Mouse (Mus musculus) hindbrain, embryonic 12.5 days (tissue): Measurements from ENCODE around the gene Ppm1l. TPM values are rescaled to one million over a fixed set of nuclear protein-coding genes. Genes with fewer than 3 reads are reported as not detected.
A peak's percentile ranks its signal among the peaks of the same experiment; 100 is the strongest.
"Not testable (repeated sequence)": the region's sequence is repeated elsewhere in the genome, so short reads cannot be mapped to it uniquely, and the experiment has no call there.

Experiments used
- ATAC-seq: fragments of 200-750 bp; cut with Nextera tagmentation; 2 replicates; pipeline ENCODE4 v1.8.0; 2017; ENCODE audit warnings: moderate TSS enrichment; ENCODE audit not compliant: low FRiP score
- H3K27ac ChIP-seq: fragments of 300-500 bp; sonication (generic); 2 replicates; pipeline ENCODE4 v1.5.1; 2016; ENCODE audit warnings: mild to moderate bottlenecking
- H3K27me3 ChIP-seq: fragments of 300-500 bp; sonication (generic); 2 replicates; pipeline ENCODE4 v1.6.1; 2016; ENCODE audit warnings: mild to moderate bottlenecking
- H3K36me3 ChIP-seq: fragments of 300-500 bp; sonication (generic); 2 replicates; pipeline ENCODE4 v1.6.1; 2016; ENCODE audit warnings: mild to moderate bottlenecking
- H3K4me1 ChIP-seq: fragments of 300-500 bp; sonication (generic); 2 replicates; pipeline ENCODE4 v1.6.1; 2016
- H3K4me2 ChIP-seq: fragments of 300-500 bp; sonication (generic); replicated peaks from 2 replicates; pipeline ENCODE4 v1.6.1; 2016; ENCODE audit warnings: mild to moderate bottlenecking
- H3K4me3 ChIP-seq: fragments of 300-500 bp; sonication (generic); 2 replicates; pipeline ENCODE4 v1.5.1; 2016; ENCODE audit warnings: mild to moderate bottlenecking
- H3K9ac ChIP-seq: fragments of 300-500 bp; sonication (generic); 2 replicates; pipeline ENCODE4 v1.6.1; 2016; ENCODE audit warnings: mild to moderate bottlenecking, moderate library complexity
- H3K9me3 ChIP-seq: fragments of 300-500 bp; sonication (generic); replicated peaks from 2 replicates; pipeline ENCODE4 v1.6.1; 2016; ENCODE audit warnings: mild to moderate bottlenecking
- WGBS: fragments of 180-500 bp; shearing (Covaris S2); methylation state at CpG from one replicate; pipeline ENCODE4 v1.1.7; 2016; 5-methylcytosine and 5-hydroxymethylcytosine counted together
- polyA plus RNA-seq: library from polyadenylated mRNA; unstranded; fragments of >200 nt; fragmentation: Nextera tagmentation; extraction: Ambion mirVana; gene quantifications from 2 replicates; pipeline ENCODE4 v1.2.1, GENCODE M21; 2016

Gene Ppm1l
- polyA plus RNA-seq, 1 experiment from 2014 or later: 23.3 TPM

DNA sequence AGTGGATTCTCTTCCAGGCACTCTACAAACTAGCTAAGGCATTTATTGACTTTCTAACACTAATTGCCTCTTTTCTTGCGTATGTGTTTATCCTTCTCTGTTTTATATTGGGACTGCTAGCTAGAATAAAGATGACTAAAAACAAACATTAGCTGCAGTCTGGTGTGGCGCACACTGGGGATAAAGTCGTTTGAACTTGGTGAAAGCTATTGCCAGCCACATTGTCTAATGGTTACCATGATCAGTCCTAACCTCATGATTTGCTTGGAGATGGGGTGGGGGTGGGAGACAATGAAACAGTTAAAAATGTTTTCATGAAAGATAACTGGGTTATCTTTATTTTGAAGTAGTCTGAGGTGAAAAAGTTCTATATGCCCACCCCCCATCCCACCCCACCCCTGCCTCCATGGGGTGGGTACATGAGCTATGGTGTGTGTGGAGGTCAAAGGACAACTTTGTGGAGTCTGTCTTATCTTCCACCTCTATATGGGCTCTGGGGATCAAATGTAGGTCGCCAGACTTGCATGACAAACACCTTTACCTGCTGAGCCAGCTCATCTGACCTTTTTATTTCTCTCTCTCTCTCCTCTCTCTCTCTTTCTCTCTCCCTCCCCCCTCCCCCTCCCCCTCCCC, 43.7 kb downstream of the Ppm1l start:
- H3K27me3 ChIP-seq: no peaks in the 10 kb centered on the region
- no peak overlapping the region for H3K4me3 ChIP-seq
- no peak overlapping the region for H3K9ac ChIP-seq
- H3K4me2 ChIP-seq: no peak overlapping the region
- ATAC-seq: no peak
- no peak overlapping the region for H3K27ac ChIP-seq
- H3K36me3 ChIP-seq: no peaks in the 10 kb centered on the region
- H3K4me1 ChIP-seq: peaks cover 5% of the 10 kb centered on the region; the same call in 1 of the 2 replicates
- 83% methylated on average over 4 of the region's 4 CpGs for WGBS
- H3K9me3 ChIP-seq: no peaks in the 10 kb centered on the region

DNA sequence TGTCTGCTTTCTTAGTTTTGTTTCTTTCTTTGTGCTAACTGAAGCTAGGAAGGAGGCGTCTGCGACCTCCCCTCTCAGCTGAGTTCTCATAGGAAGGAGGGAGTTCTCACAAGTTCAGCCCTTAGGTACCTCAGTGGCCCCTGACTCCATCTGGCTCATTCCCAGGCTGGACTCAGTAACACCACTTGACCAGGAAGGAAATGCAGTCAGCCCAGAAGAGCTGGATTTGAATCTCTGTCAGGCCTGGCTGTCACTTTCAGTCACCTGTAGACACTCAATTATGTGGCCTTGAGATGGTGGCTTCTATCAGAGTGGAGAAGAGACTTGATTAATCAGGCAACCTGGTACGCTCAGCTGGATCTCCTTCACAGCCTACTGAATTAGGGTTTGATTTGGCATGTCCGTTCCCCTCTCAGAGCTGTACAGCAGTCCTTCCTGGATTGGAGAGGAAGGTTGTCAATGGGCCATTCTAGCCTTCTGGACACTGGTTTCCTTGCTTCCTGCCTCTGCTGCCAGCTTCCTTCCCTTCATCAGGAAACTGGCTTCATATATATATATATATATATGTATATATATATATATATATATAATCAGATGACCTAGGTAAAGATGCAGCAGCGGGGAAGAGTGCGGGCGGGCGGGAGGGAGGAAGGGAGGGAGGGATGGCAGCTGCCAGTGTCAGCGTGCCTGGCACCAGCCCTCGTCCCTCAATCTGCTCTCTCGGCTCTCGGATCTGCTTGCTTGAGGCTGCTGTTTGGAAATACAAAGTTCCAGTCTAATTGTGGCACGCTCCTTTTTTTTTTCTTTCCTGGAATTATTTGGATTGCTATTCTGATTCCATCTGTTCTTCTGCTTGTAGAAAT, 45.1 kb downstream of the Ppm1l start:
- Histone ChIP-seq H3K36me3 (no peaks in the 10 kb centered on the region), H3K27me3 (no peaks in the 10 kb centered on the region), H3K4me1 (peaks cover 9% of the 10 kb centered on the region; the same call in 1 of the 2 replicates), H3K27ac (no peak overlapping the region), H3K9ac (no peak overlapping the region), H3K4me2 (no peak overlapping the region), H3K9me3 (no peaks in the 10 kb centered on the region), H3K4me3 (no peak overlapping the region)
- no peak for ATAC-seq
- 86% methylated on average over 13 of the region's 13 CpGs for WGBS

DNA sequence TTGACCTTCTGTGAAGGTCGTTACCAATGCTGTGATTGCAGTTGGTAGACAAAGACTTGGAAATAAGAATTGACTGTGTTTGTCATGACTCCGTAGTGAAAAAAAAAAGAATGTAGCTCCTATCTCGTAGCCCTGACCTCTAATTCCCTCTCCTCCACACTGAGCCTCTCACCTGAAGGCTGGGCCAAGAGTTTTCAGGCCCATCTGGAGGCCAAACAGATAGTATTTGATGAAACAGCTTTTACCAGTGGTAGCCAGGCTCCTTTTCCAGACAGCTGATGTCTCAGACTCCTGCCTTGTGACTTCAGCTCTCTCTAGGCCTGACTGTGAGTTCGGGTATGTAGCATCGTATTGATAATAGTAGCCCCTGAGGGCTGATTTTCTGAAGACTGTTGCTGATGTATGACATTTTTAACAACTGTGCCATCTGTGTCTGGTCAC, 45.7 kb downstream of the Ppm1l start:
- H3K4me1 ChIP-seq: peaks cover 9% of the 10 kb centered on the region; the same call in 1 of the 2 replicates
- H3K4me3 ChIP-seq: no peak overlapping the region
- no peaks in the 10 kb centered on the region for H3K27me3 ChIP-seq
- H3K36me3 ChIP-seq: no peaks in the 10 kb centered on the region
- no peak overlapping the region for H3K27ac ChIP-seq
- no peak for ATAC-seq
- no peaks in the 10 kb centered on the region for H3K9me3 ChIP-seq
- H3K9ac ChIP-seq: no peak overlapping the region
- no peak overlapping the region for H3K4me2 ChIP-seq
- 78% methylated on average over 5 of the region's 5 CpGs for WGBS

DNA sequence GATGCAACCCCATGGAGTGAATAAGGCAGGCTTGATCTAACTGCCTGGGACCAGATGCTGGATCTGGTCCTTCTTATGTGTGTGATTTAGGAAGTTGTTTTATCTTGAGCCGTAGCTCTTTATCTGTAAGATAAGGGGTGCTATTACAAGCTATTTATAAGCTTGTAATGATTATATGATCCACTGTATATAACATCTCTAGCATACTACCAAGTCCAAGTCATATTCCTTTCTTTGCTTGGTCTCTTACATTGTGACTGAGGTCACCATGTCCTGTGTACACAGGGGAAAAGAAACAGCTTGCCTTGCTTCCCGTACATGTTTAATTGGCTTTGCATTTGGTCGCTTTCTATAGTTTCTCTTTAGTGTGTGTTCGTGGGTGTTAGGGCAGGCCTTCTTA, 46.2 kb downstream of the Ppm1l start:
- no peak overlapping the region for H3K27ac ChIP-seq
- 78% methylated on average over 4 of the region's 4 CpGs for WGBS

DNA sequence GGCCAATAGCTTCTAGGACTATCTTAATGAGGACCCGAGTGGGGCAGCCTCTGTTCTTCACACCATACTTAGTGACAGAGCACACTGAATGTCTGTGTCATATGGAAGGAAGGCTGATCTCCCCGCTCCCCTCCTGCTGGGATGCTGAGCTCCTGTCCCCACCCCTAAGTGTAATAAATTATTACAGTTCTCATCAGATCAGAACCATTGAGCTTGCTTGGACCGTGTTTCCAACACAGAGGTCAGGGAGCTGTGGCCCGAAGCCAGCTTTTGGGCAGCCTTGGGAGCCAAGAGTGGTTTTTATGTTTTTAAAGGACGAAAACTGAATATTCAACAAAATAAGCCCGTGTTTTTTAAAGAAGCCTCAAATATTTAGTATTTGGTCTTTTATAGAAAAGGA, 47.5 kb downstream of the Ppm1l start:
- no peak overlapping the region for H3K27ac ChIP-seq
- no peaks in the 10 kb centered on the region for H3K36me3 ChIP-seq
- ATAC-seq: no peak
- WGBS: 89% methylated on average over 6 of the region's 6 CpGs
- H3K4me1 ChIP-seq: peaks cover 9% of the 10 kb centered on the region; the same call in 1 of the 2 replicates
- no peak overlapping the region for H3K4me3 ChIP-seq
- H3K27me3 ChIP-seq: no peaks in the 10 kb centered on the region
- no peak overlapping the region for H3K4me2 ChIP-seq
- no peak overlapping the region for H3K9ac ChIP-seq
- H3K9me3 ChIP-seq: no peaks in the 10 kb centered on the region

More for the DNA sequence above, 46.2 kb downstream of the Ppm1l start:
- ATAC-seq: no peak
- Histone ChIP-seq H3K27me3 (no peaks in the 10 kb centered on the region), H3K36me3 (no peaks in the 10 kb centered on the region), H3K9me3 (no peaks in the 10 kb centered on the region), H3K4me1 (peaks cover 9% of the 10 kb centered on the region; the same call in 1 of the 2 replicates), H3K4me2 (no peak overlapping the region), H3K4me3 (no peak overlapping the region), H3K9ac (no peak overlapping the region)

DNA sequence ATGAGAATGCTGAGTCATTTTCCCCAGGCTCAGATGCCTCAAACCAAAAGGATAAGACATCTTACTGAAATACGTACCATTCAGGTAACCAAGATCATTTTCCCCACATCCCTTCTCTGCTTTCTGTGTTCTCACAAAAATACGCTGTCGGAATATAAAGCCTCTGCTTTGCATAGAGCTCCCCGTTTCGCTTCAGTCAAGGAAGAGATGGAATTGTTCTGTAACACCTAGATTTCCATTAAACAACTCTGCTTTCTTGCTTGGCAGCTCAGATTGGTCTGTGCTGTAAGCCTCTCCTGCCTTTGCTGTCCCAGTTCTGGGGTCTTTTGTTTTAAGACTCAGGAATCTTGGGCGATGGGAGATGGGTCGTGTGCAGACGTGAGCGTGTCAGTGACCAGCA, 51.3 kb downstream of the Ppm1l start:
- no peak for ATAC-seq
- Histone ChIP-seq H3K4me2 (no peak overlapping the region), H3K36me3 (no peaks in the 10 kb centered on the region), H3K27ac (no peak overlapping the region), H3K4me3 (no peak overlapping the region), H3K9me3 (no peaks in the 10 kb centered on the region), H3K27me3 (no peaks in the 10 kb centered on the region), H3K9ac (no peak overlapping the region), H3K4me1 (peaks cover 5% of the 10 kb centered on the region; the same call in 1 of the 2 replicates)
- WGBS: 91% methylated on average over 9 of the region's 9 CpGs

DNA sequence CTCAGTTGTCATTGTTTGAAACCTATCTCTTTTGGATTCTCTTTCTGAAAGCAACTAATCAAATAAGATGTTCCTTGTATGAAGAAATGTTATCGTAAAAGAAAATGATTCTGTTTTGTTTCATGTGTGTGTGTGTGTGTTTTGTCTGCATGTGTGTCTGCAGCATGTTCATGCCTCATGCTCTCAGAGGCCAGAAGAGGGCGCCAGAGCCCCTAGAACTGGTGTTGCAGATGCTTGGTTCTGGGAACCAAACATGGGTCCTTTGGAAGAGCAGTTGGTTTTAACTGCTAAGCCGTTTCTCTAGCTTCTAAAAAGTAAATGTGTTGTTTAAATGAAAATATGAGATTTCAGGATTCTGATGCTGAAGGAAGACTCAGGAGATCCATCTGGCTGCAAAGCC, 56.1 kb downstream of the Ppm1l start:
- no peaks in the 10 kb centered on the region for H3K36me3 ChIP-seq
- H3K4me3 ChIP-seq: no peak overlapping the region
- H3K4me1 ChIP-seq: peaks cover 4% of the 10 kb centered on the region; the same call in 1 of the 2 replicates
- H3K27me3 ChIP-seq: no peaks in the 10 kb centered on the region
- H3K27ac ChIP-seq: no peak overlapping the region
- no peaks in the 10 kb centered on the region for H3K9me3 ChIP-seq
- ATAC-seq: no peak
- WGBS: 82% methylated on average over 3 of the region's 3 CpGs
- H3K9ac ChIP-seq: no peak overlapping the region
- no peak overlapping the region for H3K4me2 ChIP-seq

DNA sequence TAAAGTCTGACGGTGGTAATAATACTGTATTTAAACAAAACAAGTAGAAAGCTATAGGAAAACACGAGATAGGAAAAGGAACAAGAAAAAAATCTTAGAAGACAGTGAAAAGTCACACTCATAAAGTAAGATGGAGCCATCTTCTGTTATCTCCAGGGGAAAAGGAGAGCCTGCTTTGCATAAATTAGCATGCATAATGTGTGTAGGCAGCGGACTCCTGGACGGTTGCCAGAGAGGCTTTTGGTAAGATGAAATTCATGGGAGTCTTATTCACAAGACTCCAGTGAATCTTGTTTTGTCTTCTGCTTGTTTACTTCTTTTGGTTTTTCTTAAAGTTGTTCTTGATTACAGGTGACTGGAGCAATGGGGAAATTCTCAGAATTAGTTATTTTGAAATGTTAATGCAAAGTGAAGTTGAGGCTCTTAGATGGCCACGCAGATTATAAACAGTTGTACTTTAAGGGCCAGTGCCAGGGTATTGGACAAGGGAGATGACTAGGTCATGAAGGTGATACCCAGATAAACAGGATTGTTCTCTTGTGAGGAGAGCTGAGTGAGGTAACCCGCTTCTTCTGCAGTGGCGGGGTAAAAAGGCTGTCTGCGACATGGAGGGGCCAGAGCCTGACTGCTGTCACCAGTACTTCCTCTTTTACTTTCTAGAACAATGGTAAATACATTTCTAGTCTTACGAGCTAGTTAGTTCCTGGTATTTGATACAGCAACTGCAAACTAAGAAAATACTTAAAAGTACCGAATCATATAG, 57.1 kb downstream of the Ppm1l start:
- ATAC-seq: peak; percentile 78
- WGBS: 69% methylated on average over 10 of the region's 10 CpGs
- no peak overlapping the region for H3K9ac ChIP-seq

DNA sequence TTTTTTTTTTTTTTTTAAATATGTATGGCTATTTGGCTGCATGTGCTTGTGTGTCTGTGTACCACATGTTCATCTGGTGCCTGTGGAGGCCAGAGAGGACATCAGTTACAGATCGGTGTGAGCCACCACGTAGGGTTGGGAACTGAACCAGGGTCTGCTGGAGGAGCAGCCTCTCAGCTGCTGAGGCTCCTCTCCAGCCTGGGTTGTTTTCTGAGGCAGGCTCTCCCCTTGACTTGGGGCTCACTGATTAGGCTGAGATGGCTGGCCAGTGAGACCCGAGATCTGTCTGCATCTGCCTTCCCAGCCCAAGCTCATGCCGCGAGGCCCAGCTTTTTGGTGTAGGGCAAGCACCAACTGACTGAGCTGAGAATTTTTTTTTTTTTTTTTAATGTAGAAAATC, 57.9 kb downstream of the Ppm1l start:
- no peak for ATAC-seq
- no peaks in the 10 kb centered on the region for H3K36me3 ChIP-seq
- H3K4me3 ChIP-seq: no peak overlapping the region
- H3K9me3 ChIP-seq: no peaks in the 10 kb centered on the region
- no peak overlapping the region for H3K4me2 ChIP-seq
- H3K27me3 ChIP-seq: no peaks in the 10 kb centered on the region
- WGBS: 85% methylated on average over 5 of the region's 5 CpGs
- no peak overlapping the region for H3K27ac ChIP-seq
- no peak overlapping the region for H3K9ac ChIP-seq
- H3K4me1 ChIP-seq: peaks cover 4% of the 10 kb centered on the region; the same call in 1 of the 2 replicates

More for the DNA sequence above, 57.1 kb downstream of the Ppm1l start:
- H3K9me3 ChIP-seq: no peaks in the 10 kb centered on the region
- no peak overlapping the region for H3K4me2 ChIP-seq
- no peaks in the 10 kb centered on the region for H3K36me3 ChIP-seq
- no peak overlapping the region for H3K27ac ChIP-seq
- H3K4me1 ChIP-seq: peaks cover 4% of the 10 kb centered on the region; the same call in 1 of the 2 replicates
- no peak overlapping the region for H3K4me3 ChIP-seq
- H3K27me3 ChIP-seq: no peaks in the 10 kb centered on the region

DNA sequence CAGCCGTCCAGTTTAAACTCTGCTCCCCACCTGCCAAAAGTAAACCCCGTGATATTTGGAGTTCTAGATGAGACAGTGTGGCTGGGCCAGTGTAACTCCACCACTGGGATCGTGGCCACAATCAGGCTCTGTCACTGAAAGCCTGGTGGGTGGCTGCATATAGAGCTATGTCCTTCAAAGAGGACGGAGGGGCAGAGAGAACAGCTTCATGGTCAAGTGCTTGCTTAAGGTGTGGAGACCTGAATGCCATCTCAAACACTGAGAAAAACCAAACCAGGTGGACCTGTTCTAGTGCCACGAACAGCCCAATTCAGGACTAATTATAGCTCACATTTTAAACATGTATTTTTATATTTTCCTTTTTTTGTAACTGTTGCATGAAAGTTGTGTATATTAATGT, 58.3 kb downstream of the Ppm1l start:
- Histone ChIP-seq H3K9ac (no peak overlapping the region), H3K27me3 (no peaks in the 10 kb centered on the region), H3K4me1 (peaks cover 4% of the 10 kb centered on the region; the same call in 1 of the 2 replicates), H3K27ac (no peak overlapping the region), H3K9me3 (no peaks in the 10 kb centered on the region), H3K4me3 (no peak overlapping the region), H3K36me3 (no peaks in the 10 kb centered on the region), H3K4me2 (no peak overlapping the region)
- ATAC-seq: no peak
- 92% methylated on average over 5 of the region's 5 CpGs for WGBS

DNA sequence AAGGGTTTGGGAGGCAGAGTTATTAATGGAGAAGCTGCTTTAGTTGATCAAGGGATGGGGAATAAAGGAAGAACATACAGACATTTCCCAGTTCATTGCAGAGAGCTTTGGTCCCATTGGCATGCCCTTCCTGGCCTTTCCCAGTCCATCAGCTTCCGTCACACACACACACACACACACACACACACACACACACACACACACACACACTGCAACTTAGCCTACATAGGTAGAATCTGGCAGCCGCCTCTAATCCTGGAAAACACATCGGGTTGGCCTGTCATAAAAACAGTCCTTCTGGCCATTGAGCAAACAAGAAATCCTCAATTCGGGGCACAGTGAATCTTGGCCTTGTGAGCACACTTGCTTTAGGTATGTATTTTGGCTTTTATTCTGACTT, 64.6 kb downstream of the Ppm1l start:
- Histone ChIP-seq H3K36me3 (no peaks in the 10 kb centered on the region), H3K27ac (no peak overlapping the region), H3K9ac (no peak overlapping the region), H3K9me3 (no peaks in the 10 kb centered on the region; the same call in 1 of the 2 replicates), H3K27me3 (no peaks in the 10 kb centered on the region), H3K4me3 (no peak overlapping the region), H3K4me2 (no peak overlapping the region), H3K4me1 (no peaks in the 10 kb centered on the region)
- no peak for ATAC-seq
- WGBS: 82% methylated on average over 3 of the region's 4 CpGs

DNA sequence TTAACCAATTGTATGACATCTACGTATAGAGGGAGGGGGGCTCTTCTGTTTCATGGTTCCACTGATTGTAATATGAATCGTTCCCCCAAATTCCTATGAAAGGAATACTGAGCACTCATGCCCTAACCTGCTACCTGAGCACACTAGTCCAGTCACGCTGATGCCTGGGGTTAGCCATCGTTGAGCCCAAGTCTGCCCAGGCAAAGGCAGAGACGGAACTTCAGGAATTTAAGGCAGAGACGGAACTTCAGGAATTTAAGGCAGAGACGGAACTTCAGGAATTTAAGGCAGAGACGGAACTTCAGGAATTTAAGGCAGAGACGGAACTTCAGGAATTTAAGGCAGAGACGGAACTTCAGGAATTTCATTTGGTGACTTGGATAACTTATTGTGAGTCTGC, 75.2 kb downstream of the Ppm1l start:
- 75% methylated on average over 10 of the region's 10 CpGs for WGBS
- H3K9me3 ChIP-seq, H3K27me3 ChIP-seq, H3K4me1 ChIP-seq, H3K4me2 ChIP-seq, ATAC-seq, H3K27ac ChIP-seq, H3K4me3 ChIP-seq, H3K36me3 ChIP-seq, H3K9ac ChIP-seq: not testable (repeated sequence)
